In genomic region chr7:16913806-16914452, GRCm38 (mm10) we compare ENCODE assay signal across 8 mouse cellular contexts. TPM values are rescaled to one million over a fixed set of nuclear protein-coding genes. Genes with fewer than 3 reads are reported as not detected.
A peak's percentile ranks its signal among the peaks of the same experiment; 100 is the strongest.
DNase-seq lines count a peak whose midpoint lies in the region; ATAC-seq and TF ChIP-seq lines count a peak whose summit lies in the region.

No protein-coding gene starts in this region.

- H3K36me3 ChIP-seq in embryonic facial prominence, embryonic 14.5 days (ENCODE audit: control insufficient read depth, insufficient read depth, low read length), result peaks cover 49% of the 10 kb centered on the region
- peaks cover 48% of the 10 kb centered on the region for H3K36me3 ChIP-seq in heart, postnatal 0 days (replicated peaks; ENCODE audit: control insufficient read depth, insufficient read depth, low read length)
- H3K36me3 ChIP-seq in lung, embryonic 16.5 days (ENCODE audit: control insufficient read depth, insufficient read depth, low read length), result peaks cover 21% of the 10 kb centered on the region

- ATAC-seq in embryonic facial prominence, embryonic 14.5 days (ENCODE audit: low read depth), result peak; percentile 73
- ATAC-seq in heart, postnatal 0 days (ENCODE audit: insufficient read depth, low read depth), result peak; percentile 67
- peak; percentile 61 for ATAC-seq in lung, embryonic 16.5 days (ENCODE audit: low read depth)

- 35% methylated on average over 10 of the region's 10 CpGs for WGBS in embryonic facial prominence, embryonic 14.5 days
- WGBS in heart, postnatal 0 days, result 31% methylated on average over 10 of the region's 10 CpGs
- 34% methylated on average over 10 of the region's 10 CpGs for WGBS in lung, embryonic 16.5 days
- WGBS in olfactory bulb, adult 2 months, result 20% methylated on average over 10 of the region's 10 CpGs

- no peaks in the 10 kb centered on the region for H3K27me3 ChIP-seq in embryonic facial prominence, embryonic 14.5 days (replicated peaks; ENCODE audit: control insufficient read depth, insufficient read depth, low read length)
- 0 out of 2 replicates have a peak, but pooled peaks cover 8% of the 10 kb centered on the region for H3K27me3 ChIP-seq in heart, postnatal 0 days (ENCODE audit: control insufficient read depth, insufficient read depth, low read length)
- H3K27me3 ChIP-seq in lung, embryonic 16.5 days (ENCODE audit: control insufficient read depth, insufficient read depth, low read depth, low read length), result no peaks in the 10 kb centered on the region

- H3K4me2 ChIP-seq in embryonic facial prominence, embryonic 14.5 days (ENCODE audit: low read depth, low read length), result no peak overlapping the region
- no peak overlapping the region for H3K4me2 ChIP-seq in heart, postnatal 0 days (ENCODE audit: low read depth, low read length)
- H3K4me2 ChIP-seq in lung, embryonic 16.5 days (ENCODE audit: low read depth, low read length), result no peak overlapping the region

- TF ChIP-seq CTCF in heart, postnatal 0 days (IDR thresholded peaks at IDR 0.05; ENCODE audit: low read depth), result peak; percentile 91
- peak; percentile 93 for TF ChIP-seq CTCF in olfactory bulb, adult 2 months (IDR thresholded peaks at IDR 0.05; ENCODE audit: insufficient read depth, low read depth, low read length)

- no peaks in the 10 kb centered on the region; the same call in 1 of the 2 replicates for H3K4me1 ChIP-seq in embryonic facial prominence, embryonic 14.5 days (ENCODE audit: control insufficient read depth, insufficient read depth, low read length)
- peaks cover 8% of the 10 kb centered on the region; the same call in 1 of the 2 replicates for H3K4me1 ChIP-seq in heart, postnatal 0 days (ENCODE audit: control insufficient read depth, insufficient read depth)
- H3K4me1 ChIP-seq in lung, embryonic 16.5 days (replicated peaks; ENCODE audit: control insufficient read depth, insufficient read depth, low read length), result peaks cover 9% of the 10 kb centered on the region
- H3K4me1 ChIP-seq in olfactory bulb, adult 2 months (ENCODE audit: control insufficient read depth, insufficient read depth, low read length), result peaks cover 48% of the 10 kb centered on the region

- H3K27ac ChIP-seq in embryonic facial prominence, embryonic 14.5 days (replicated peaks; ENCODE audit: low read depth, low read length), result no peak overlapping the region
- no peak overlapping the region for H3K27ac ChIP-seq in heart, postnatal 0 days (ENCODE audit: low read depth)
- no peak overlapping the region for H3K27ac ChIP-seq in lung, embryonic 16.5 days (ENCODE audit: low read length)
- no peak overlapping the region for H3K27ac ChIP-seq in olfactory bulb, adult 2 months (ENCODE audit: insufficient read depth, low read depth, low read length)

- no peaks in the 10 kb centered on the region for H3K9me3 ChIP-seq in embryonic facial prominence, embryonic 14.5 days (ENCODE audit: control insufficient read depth, low read length)
- no peaks in the 10 kb centered on the region for H3K9me3 ChIP-seq in heart, postnatal 0 days (replicated peaks; ENCODE audit: control insufficient read depth, low read length)
- H3K9me3 ChIP-seq in lung, embryonic 16.5 days (ENCODE audit: control insufficient read depth, low read length), result no peaks in the 10 kb centered on the region

- TF ChIP-seq EP300 in heart, postnatal 0 days (IDR thresholded peaks at IDR 0.05; ENCODE audit: low read depth), result no peak

- H3K4me3 ChIP-seq in embryonic facial prominence, embryonic 14.5 days (ENCODE audit: low read depth, low read length), result no peak overlapping the region
- H3K4me3 ChIP-seq in heart, postnatal 0 days (ENCODE audit: low read depth, low read length), result no peak overlapping the region
- H3K4me3 ChIP-seq in lung, embryonic 16.5 days (ENCODE audit: low read length), result no peak overlapping the region
- no peak overlapping the region for H3K4me3 ChIP-seq in olfactory bulb, adult 2 months (ENCODE audit: insufficient read depth, low read depth, low read length)

- H3K9ac ChIP-seq in embryonic facial prominence, embryonic 14.5 days (ENCODE audit: low read depth, low read length), result no peak overlapping the region; the same call in 1 of the 2 replicates
- H3K9ac ChIP-seq in heart, postnatal 0 days (replicated peaks; ENCODE audit: low read depth, low read length), result no peak overlapping the region
- 0 out of 2 replicates have a peak overlapping the region, but pooled peaks have one; percentile 17 for H3K9ac ChIP-seq in lung, embryonic 16.5 days (ENCODE audit: low read length)

- peak; percentile 54 for DNase-seq in ES-CJ7 (ENCODE audit: low read depth, low spot score)
- peak; percentile 71 to 80 for DNase-seq in adrenal gland, postnatal 36 days
- peak; percentile 80 for DNase-seq in embryonic facial prominence, embryonic 14.5 days (ENCODE audit: low spot score)
- peak; percentile 66 for DNase-seq in heart, postnatal 0 days (ENCODE audit: low spot score)
- peak; percentile 69 to 88 for DNase-seq in kidney, postnatal 36 days
- peak; percentile 62 for DNase-seq in yolk sac, embryonic 10.5 days (ENCODE audit: low spot score)

- TF ChIP-seq POLR2A in olfactory bulb, adult 2 months (IDR thresholded peaks at IDR 0.05; ENCODE audit: insufficient read depth, low read depth, low read length), result no peak

RNA-seq across cellular contexts. Expression of gene Ptgir, which starts 7.6 kb away (rescaled TPM):
- total RNA-seq in adrenal gland, postnatal 36 days (2021), result 1 to 10 TPM; 1.2 to 2.0 TPM
- 1.8 and 1.9 TPM in 2 replicates for polyA plus RNA-seq in embryonic facial prominence, embryonic 14.5 days (2014; fragmentation: Nextera tagmentation; extraction: Ambion mirVana)
- total RNA-seq in heart, postnatal 0 days (2014; rRNA removed; ENCODE audit: low replicate concordance), result 0.58 and 2.3 TPM in 2 replicates
- 1.1 and 1.2 TPM in 2 replicates for polyA plus RNA-seq in heart, postnatal 0 days (2015; fragmentation: Nextera tagmentation; extraction: Ambion mirVana)
- 2.6 and 2.8 TPM in 2 replicates for polyA plus RNA-seq in lung, embryonic 16.5 days (2015; fragmentation: Nextera tagmentation; extraction: Ambion mirVana)
- not detected in 2 replicates for polyA plus RNA-seq in olfactory bulb, adult 2 months (2012; ENCODE audit: insufficient read depth, insufficient read length, low replicate concordance, missing spikeins)

RNA-seq across cellular contexts. Expression of gene Calm3, which starts 10.0 kb away (rescaled TPM):
- 100 to 1,000 TPM; 232 to 251 TPM for total RNA-seq in adrenal gland, postnatal 36 days (2021)
- 164 and 189 TPM in 2 replicates for polyA plus RNA-seq in embryonic facial prominence, embryonic 14.5 days (2014; fragmentation: Nextera tagmentation; extraction: Ambion mirVana)
- total RNA-seq in heart, postnatal 0 days (2014; rRNA removed; ENCODE audit: low replicate concordance), result 342 and 417 TPM in 2 replicates
- polyA plus RNA-seq in heart, postnatal 0 days (2015; fragmentation: Nextera tagmentation; extraction: Ambion mirVana), result 101 and 107 TPM in 2 replicates
- polyA plus RNA-seq in lung, embryonic 16.5 days (2015; fragmentation: Nextera tagmentation; extraction: Ambion mirVana), result 116 and 118 TPM in 2 replicates
- polyA plus RNA-seq in olfactory bulb, adult 2 months (2012; ENCODE audit: insufficient read depth, insufficient read length, low replicate concordance, missing spikeins), result 1,020 and 1,388 TPM in 2 replicates

RNA-seq across cellular contexts. Expression of gene Gng8, which starts 22.3 kb away (rescaled TPM):
- total RNA-seq in adrenal gland, postnatal 36 days (2021), result under 1 TPM in 1 of 2 experiments, not detected in 1; 0.89 TPM
- polyA plus RNA-seq in embryonic facial prominence, embryonic 14.5 days (2014; fragmentation: Nextera tagmentation; extraction: Ambion mirVana), result 27.0 and 29.1 TPM in 2 replicates
- 0.27 and 4.0 TPM in 2 replicates for total RNA-seq in heart, postnatal 0 days (2014; rRNA removed; ENCODE audit: low replicate concordance)
- polyA plus RNA-seq in heart, postnatal 0 days (2015; fragmentation: Nextera tagmentation; extraction: Ambion mirVana), result 1.7 and 2.5 TPM in 2 replicates
- polyA plus RNA-seq in lung, embryonic 16.5 days (2015; fragmentation: Nextera tagmentation; extraction: Ambion mirVana), result 12.9 and 13.0 TPM in 2 replicates
- polyA plus RNA-seq in olfactory bulb, adult 2 months (2012; ENCODE audit: insufficient read depth, insufficient read length, low replicate concordance, missing spikeins), result not detected in 2 replicates

RNA-seq across cellular contexts. Expression of gene Pnmal2, which starts 30.6 kb away (rescaled TPM):
- total RNA-seq in adrenal gland, postnatal 36 days (2021), result 10 to 100 TPM; 21.9 to 32.4 TPM
- polyA plus RNA-seq in embryonic facial prominence, embryonic 14.5 days (2014; fragmentation: Nextera tagmentation; extraction: Ambion mirVana), result 20.9 and 21.9 TPM in 2 replicates
- 2.9 and 4.0 TPM in 2 replicates for total RNA-seq in heart, postnatal 0 days (2014; rRNA removed; ENCODE audit: low replicate concordance)
- polyA plus RNA-seq in heart, postnatal 0 days (2015; fragmentation: Nextera tagmentation; extraction: Ambion mirVana), result 3.0 and 3.4 TPM in 2 replicates
- 5.1 and 5.5 TPM in 2 replicates for polyA plus RNA-seq in lung, embryonic 16.5 days (2015; fragmentation: Nextera tagmentation; extraction: Ambion mirVana)
- polyA plus RNA-seq in olfactory bulb, adult 2 months (2012; ENCODE audit: insufficient read depth, insufficient read length, low replicate concordance, missing spikeins), result not detected in 2 replicates

RNA-seq across cellular contexts. Expression of gene Dact3, which starts 38.8 kb away (rescaled TPM):
- total RNA-seq in adrenal gland, postnatal 36 days (2021), result 1 to 10 TPM; 2.4 to 3.6 TPM
- polyA plus RNA-seq in embryonic facial prominence, embryonic 14.5 days (2014; fragmentation: Nextera tagmentation; extraction: Ambion mirVana), result 7.2 and 7.6 TPM in 2 replicates
- total RNA-seq in heart, postnatal 0 days (2014; rRNA removed; ENCODE audit: low replicate concordance), result 63.9 and 69.6 TPM in 2 replicates
- 3.8 TPM in 2 replicates for polyA plus RNA-seq in heart, postnatal 0 days (2015; fragmentation: Nextera tagmentation; extraction: Ambion mirVana)
- 2.1 and 2.2 TPM in 2 replicates for polyA plus RNA-seq in lung, embryonic 16.5 days (2015; fragmentation: Nextera tagmentation; extraction: Ambion mirVana)
- not detected in 2 replicates for polyA plus RNA-seq in olfactory bulb, adult 2 months (2012; ENCODE audit: insufficient read depth, insufficient read length, low replicate concordance, missing spikeins)
